Mouse (Mus musculus) lung, adult 2 months (tissue): Measurements from ENCODE around the gene Sstr2. TPM values are rescaled to one million over a fixed set of nuclear protein-coding genes. Genes with fewer than 3 reads are reported as not detected.

Experiments
- DNase-seq: peaks from one replicate; pipeline ENCODE4 v3.0.0; 2022
- H3K4me1 ChIP-seq: fragments of 200-500 bp; 2 replicates; pipeline ENCODE4 v1.6.1; 2011; ENCODE audit warnings: low read length; ENCODE audit not compliant: control insufficient read depth, insufficient read depth
- H3K4me3 ChIP-seq: fragments of 200-500 bp; replicated peaks from 2 replicates; pipeline ENCODE3; 2011; ENCODE audit warnings: low read depth, mild to moderate bottlenecking, control low read depth, low read length; ENCODE audit errors: extremely low read depth
- CTCF ChIP-seq: fragments of 200-500 bp; IDR thresholded peaks from 2 replicates; pipeline ENCODE4 v1.5.1; 2011; ENCODE audit warnings: mild to moderate bottlenecking, low read length, control low read depth; ENCODE audit not compliant: insufficient read depth
- POLR2A ChIP-seq: fragments of 200-500 bp; IDR thresholded peaks from 2 replicates; pipeline ENCODE4 v1.6.1; 2011; ENCODE audit warnings: low read depth, mild to moderate bottlenecking, control low read depth, low read length, borderline replicate concordance; ENCODE audit errors: extremely low read depth
- WGBS: fragments of 180-500 bp; shearing (Covaris S2); methylation state at CpG from one replicate; pipeline ENCODE4 v1.1.7; 2018; 5-methylcytosine and 5-hydroxymethylcytosine counted together
- polyA plus RNA-seq: library from polyadenylated mRNA; depleted of rRNA; stranded (reverse); fragments of >200 nt; gene quantifications from 2 replicates; pipeline ENCODE4 v1.2.3, GENCODE M21; 2012

Gene Sstr2
- polyA plus RNA-seq, 1 experiment = 4.0 TPM

DNA sequence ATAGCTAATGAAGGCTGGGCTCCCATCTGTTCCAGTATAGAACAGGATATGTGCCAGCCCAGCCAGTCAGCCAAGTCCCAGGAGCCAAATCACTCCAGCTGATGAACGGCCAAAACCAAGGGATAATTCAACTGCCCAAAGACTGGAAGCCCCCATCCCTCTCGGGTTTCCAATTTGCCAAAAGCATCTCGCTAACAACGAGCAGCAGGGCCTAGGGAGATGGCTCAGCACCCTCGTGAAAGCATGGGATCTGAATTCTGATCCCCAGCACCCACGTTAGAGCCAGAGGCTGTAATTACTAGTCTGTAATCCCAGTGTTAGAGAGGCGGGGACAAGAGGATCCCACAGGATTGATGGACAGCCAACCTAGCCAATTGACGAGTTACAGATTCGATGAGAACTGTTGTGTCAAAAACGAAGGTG is 15.6 kb downstream of the Sstr2 start:
- no peak overlapping the region for H3K4me3 ChIP-seq
- no peaks in the 10 kb centered on the region for H3K4me1 ChIP-seq
- TF ChIP-seq CTCF (no peak), POLR2A (no peak)
- DNase-seq = no peak
- 79% methylated on average over 10 of the region's 10 CpGs for WGBS

DNA sequence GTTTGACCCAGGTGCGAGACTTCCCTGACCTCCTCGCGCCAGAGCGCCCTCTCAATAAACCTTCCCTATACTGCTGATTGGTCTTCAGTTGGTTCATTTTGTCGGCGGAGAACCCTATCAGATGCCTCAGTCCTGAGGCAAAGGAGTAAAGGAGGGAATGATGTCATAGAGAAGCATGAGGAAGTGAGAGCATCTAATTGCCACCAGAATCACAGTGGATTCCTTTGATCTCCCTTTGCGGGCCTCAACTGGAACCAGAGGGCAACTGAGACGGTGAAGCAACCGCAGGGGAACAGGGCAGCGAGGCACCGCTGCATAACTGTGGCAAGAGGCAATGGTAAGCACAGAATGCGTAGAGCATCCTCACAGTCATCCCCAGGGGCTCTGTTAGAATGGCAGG is 19.5 kb downstream of the Sstr2 start:
- no peak for DNase-seq
- 92% methylated on average over 12 of the region's 12 CpGs for WGBS
- Histone ChIP-seq H3K4me3 (no peak overlapping the region), H3K4me1 (no peaks in the 10 kb centered on the region)
- TF ChIP-seq POLR2A (no peak), CTCF (no peak)

DNA sequence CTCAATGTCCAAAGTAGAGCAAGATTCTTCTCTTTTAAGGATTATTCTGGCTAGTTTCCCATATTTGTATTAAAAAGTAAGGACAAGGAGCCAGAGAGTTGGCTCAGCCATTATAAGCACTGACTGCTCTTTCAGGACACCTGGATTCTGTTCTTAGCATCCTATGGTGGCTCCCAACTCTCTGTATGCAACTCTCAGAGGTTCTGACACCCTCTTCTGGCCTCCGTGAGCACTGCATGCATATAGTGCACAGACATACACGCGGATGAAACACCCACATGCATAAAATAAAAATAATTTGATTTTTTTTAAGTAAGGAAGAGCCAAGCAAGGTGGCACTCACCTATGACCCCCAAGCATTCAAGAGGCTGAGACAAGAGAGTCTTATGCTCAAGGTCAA is 26.0 kb downstream of the Sstr2 start:
- TF ChIP-seq CTCF = no peak
- DNase-seq = no peak
- 85% methylated on average over 3 of the region's 3 CpGs for WGBS
- H3K4me3 ChIP-seq = no peak overlapping the region
- peaks cover 4% of the 10 kb centered on the region; the same call in 1 of the 2 replicates for H3K4me1 ChIP-seq

DNA sequence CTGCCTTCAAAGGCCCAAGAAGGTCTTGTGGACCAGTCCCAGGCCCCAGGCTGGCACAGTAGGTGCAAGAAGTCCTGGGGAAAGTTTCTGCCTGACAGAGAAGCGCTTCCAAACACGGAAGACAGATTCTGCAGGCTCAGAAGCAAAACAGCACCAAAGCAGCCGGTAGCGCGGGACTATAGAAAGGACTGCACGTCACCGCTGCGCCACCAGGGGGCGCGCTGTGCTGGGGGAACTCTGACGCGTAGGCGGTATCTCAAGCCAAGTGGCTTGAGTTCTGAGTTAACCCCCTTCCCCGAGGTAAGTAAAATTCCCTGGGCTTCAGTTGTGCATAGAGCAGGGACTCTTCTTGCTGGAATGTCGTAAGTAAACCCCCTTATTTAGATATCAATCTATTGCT is 29.0 kb downstream of the Sstr2 start:
- 3% methylated on average over 15 of the region's 15 CpGs for WGBS
- TF ChIP-seq CTCF = peak; percentile 91
- no peak for TF ChIP-seq POLR2A
- Histone ChIP-seq H3K4me1 (peaks cover 4% of the 10 kb centered on the region; the same call in 1 of the 2 replicates), H3K4me3 (no peak overlapping the region)
- peak; percentile 81 for DNase-seq

DNA sequence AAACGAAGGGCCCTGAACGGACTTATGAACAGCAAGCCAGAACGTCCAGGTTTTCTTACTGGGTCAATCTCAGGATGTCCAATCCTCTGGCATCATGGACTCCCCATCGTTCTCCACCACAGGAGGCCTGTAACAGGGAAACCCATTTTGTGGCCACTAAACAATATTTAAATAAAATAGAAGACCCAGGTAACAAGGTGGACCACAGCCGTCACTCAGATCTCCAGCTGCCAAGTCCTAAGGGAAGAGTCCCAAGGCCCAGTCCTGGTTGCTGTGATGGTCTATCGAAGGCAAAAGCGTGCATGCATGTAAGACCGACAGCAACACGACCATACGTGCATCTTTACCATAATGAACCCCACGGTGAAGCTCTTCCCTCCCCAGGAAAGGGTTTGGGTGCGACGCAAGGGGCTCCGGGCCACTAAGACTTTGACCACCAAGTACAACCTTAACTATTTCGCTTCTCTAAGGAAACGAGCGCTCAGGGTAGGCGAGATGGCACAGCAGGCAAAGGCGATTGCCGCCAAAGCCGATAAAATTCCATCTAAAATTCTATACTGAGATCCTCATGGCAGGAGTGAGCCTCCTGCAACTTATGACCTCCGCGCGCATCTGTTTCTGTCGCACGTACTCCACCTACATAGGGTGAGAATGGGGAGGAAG is 29.7 kb downstream of the Sstr2 start, which contains the start of gene Cog1:
Gene Cog1, plus strand, starts transcription at position 480 of the 663 bp plus-strand sequence.
- no peak for TF ChIP-seq CTCF
- 42% methylated on average over 26 of the region's 26 CpGs for WGBS
- no peak for DNase-seq
- Histone ChIP-seq H3K4me1 (peaks cover 4% of the 10 kb centered on the region; the same call in 1 of the 2 replicates), H3K4me3 (peak within 1 kb of the TSS; percentile 96)

DNA sequence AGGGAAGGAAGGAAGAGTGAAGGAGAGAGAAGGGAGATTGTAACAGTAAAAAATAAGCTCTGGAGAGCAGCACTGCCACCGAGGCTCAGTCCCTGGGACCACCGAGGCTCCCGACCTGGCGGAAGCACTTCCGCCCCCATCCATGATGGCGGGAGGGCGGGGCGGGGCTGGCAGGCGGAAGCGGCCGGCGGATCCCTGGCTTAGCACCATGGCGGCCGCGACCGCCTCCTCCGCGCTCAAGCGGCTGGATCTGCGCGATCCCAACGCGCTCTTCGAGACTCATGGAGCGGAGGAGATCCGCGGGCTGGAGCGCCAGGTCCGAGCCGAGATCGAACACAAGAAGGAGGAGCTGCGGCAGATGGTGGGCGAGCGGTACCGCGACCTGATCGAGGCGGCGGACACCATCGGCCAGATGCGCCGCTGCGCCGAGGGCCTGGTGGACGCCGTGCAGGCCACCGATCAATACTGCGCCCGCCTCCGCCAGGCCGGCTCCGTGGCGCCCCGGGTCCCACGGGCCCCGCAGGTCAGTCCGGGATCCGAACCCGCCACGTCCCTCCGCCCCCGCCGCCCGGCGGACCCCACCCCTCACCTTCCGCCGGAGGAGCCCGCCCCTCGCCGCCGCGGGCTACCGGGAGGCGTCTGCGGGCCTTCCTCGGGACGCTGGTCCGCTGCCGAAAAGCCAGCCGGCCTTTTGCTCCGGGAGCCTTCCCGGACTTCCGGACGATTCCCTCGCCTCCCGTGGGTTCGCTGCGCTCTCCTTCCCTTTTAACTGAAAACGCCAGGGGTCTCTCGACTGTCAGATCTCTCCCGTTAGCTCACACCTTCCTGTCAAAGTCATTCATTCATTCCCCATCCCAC is 30.4 kb downstream of the Sstr2 start, which contains the start of gene Slc39a11:
Gene Slc39a11, minus strand, starts transcription at position 727 of the 858 bp plus-strand sequence.
- TF ChIP-seq CTCF (no peak), POLR2A (peak; percentile 68)
- peaks cover 4% of the 10 kb centered on the region; the same call in 1 of the 2 replicates for H3K4me1 ChIP-seq
- under 1% methylated on average over 90 of the region's 91 CpGs for WGBS
- DNase-seq = peak; percentile 71
- peak within 1 kb of the TSS; percentile 96 for H3K4me3 ChIP-seq

DNA sequence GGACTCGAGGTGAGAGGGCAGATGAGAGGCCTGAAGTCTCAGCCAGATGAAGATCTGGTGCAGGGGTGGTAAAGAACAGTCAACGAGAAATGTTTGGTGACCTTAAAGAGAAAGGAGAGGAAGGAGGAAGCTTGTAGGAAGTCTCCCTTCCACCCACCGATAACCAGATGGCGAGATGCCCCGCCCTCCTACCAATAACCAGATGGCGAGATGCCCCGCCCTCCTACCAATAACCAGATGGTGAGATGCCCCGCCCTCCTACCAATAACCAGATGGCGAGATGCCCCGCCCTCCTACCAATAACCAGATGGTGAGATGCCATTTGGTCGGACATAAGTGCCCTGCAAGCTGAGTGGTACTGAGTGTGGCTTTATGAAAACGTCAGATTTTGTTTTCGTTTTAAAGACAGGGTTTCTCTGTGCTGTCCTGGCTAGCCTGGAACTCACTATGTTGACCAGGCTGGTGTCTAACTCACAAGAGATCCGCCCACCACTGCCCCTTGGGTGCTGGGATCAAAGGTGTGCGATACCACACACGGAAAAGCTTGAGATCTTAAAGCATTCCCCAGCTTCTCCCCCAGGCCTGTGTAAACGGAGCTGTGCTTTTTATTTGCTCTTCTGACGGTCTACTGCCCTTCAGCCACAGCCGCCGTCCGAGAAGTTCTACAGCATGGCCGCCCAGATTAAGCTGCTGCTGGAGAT is 32.2 kb downstream of the Sstr2 start:
- WGBS = 64% methylated on average over 22 of the region's 22 CpGs
- no peak for DNase-seq
- no peak for TF ChIP-seq POLR2A
- TF ChIP-seq CTCF = no peak
- Histone ChIP-seq H3K4me3 (no peak overlapping the region), H3K4me1 (peaks cover 4% of the 10 kb centered on the region; the same call in 1 of the 2 replicates)

DNA sequence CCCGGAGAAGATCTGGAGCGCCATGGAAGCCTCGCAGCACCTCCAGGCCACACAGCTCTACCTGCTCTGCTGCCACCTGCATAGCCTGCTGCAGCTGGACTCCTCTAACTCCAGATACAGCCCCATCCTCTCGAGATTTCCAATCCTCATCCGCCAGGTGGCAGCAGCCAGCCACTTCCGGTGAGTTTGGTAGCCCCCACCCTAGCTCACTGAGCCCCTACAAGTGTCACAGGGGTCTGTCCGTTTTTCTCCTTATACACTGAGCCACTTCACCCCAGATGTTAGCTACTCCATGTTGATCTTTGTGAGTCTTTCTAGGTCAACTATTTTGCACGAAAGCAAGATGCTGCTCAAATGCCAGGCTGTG is 32.7 kb downstream of the Sstr2 start:
- DNase-seq = no peak
- no peak for TF ChIP-seq POLR2A
- TF ChIP-seq CTCF = peak; percentile 45
- 53% methylated on average over 8 of the region's 8 CpGs for WGBS
- no peak overlapping the region for H3K4me3 ChIP-seq
- peaks cover 4% of the 10 kb centered on the region; the same call in 1 of the 2 replicates for H3K4me1 ChIP-seq

DNA sequence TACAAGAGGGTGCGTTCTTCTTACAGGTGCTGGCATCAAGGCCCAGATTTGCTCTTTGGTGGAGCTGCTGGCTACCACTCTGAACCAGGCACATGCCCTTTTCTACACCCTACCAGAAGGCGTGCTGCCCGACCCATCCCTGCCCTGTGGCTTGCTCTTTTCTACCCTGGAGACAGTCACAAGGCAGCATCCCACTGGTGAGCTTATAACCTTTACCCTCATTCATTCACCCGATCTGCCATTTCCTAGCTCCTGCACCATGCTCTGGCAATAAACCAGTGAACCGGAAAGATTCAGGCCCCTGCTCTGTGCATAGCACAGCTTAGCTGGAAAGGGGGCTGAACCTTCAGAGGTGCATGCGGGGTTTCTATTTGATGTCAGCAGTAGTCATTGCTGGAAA is 33.4 kb downstream of the Sstr2 start:
- Histone ChIP-seq H3K4me3 (no peak overlapping the region), H3K4me1 (peaks cover 4% of the 10 kb centered on the region; the same call in 1 of the 2 replicates)
- TF ChIP-seq CTCF (no peak), POLR2A (no peak)
- WGBS = 93% methylated on average over 6 of the region's 6 CpGs
- DNase-seq = no peak
